Mouse (Mus musculus): ENCODE measurements around the gene Pprc1.

The Pprc1 gene

GRCm38 (mm10) chr19:46119458-46119857, 74.8 kb downstream of the Pprc1 start:
- DNase-seq (ENCODE audit: low read depth, low spot score), result no peak

GRCm38 (mm10) chr19:46120872-46121271, 76.2 kb downstream of the Pprc1 start:
- DNase-seq (ENCODE audit: low read depth, low spot score), result no peak

All from ES-CJ7 (cell line).